Mouse (Mus musculus): ENCODE measurements at regions not wholly inside any gene's neighbourhood (a gene's known extent, or its start where the extent isn't known, plus 50 kb on each side); places are given as distances from the start of the nearest gene placed in this dataset.
A peak's percentile ranks its signal among the peaks of the same experiment; 100 is the strongest.

GRCm38 (mm10) chr11:63481676-63482310 is 353.0 kb downstream of the Pmp22 start:
- DNase-seq (ENCODE audit: low spot score), result no peak

- DNase-seq (ENCODE audit: low spot score), result no peak
These were observed 353.8 kb downstream of the Pmp22 start for GRCm38 (mm10) chr11:63482593-63482992.

GRCm38 (mm10) chr11:63487203-63487602 is 358.4 kb downstream of the Pmp22 start:
- peak; percentile 35 for DNase-seq (ENCODE audit: low spot score)

GRCm38 (mm10) chr11:63502181-63502580 is 373.4 kb downstream of the Pmp22 start:
- DNase-seq (ENCODE audit: low spot score), result no peak

GRCm38 (mm10) chr11:63507387-63507786 is 378.6 kb downstream of the Pmp22 start:
- no peak for DNase-seq (ENCODE audit: low spot score)

GRCm38 (mm10) chr11:63508727-63509126 is 379.9 kb downstream of the Pmp22 start:
- no peak for DNase-seq (ENCODE audit: low spot score)

GRCm38 (mm10) chr11:63510611-63511010 is 381.8 kb downstream of the Pmp22 start:
- no peak for DNase-seq (ENCODE audit: low spot score)

GRCm38 (mm10) chr11:63514615-63515014 is 385.8 kb downstream of the Pmp22 start:
- no peak for DNase-seq (ENCODE audit: low spot score)

GRCm38 (mm10) chr11:63518847-63519246 is 390.1 kb downstream of the Pmp22 start:
- DNase-seq (ENCODE audit: low spot score), result peak; percentile 17

GRCm38 (mm10) chr11:63524254-63524653 is 395.5 kb downstream of the Pmp22 start:
- DNase-seq (ENCODE audit: low spot score), result no peak

- no peak for DNase-seq (ENCODE audit: low spot score)
These were observed 396.6 kb downstream of the Pmp22 start for GRCm38 (mm10) chr11:63525431-63525830.

GRCm38 (mm10) chr11:63525956-63526355 is 396.1 kb downstream of the Hs3st3b1 start:
- DNase-seq (ENCODE audit: low spot score), result no peak

- no peak for DNase-seq (ENCODE audit: low spot score)
These were observed 389.3 kb downstream of the Hs3st3b1 start for GRCm38 (mm10) chr11:63532752-63533151.

GRCm38 (mm10) chr11:63533555-63534200 is 388.4 kb downstream of the Hs3st3b1 start:
- DNase-seq (ENCODE audit: low spot score), result no peak

- no peak for DNase-seq (ENCODE audit: low spot score)
These were observed 384.4 kb downstream of the Hs3st3b1 start for GRCm38 (mm10) chr11:63537693-63538092.

GRCm38 (mm10) chr11:63543971-63544696 is 378.0 kb downstream of the Hs3st3b1 start:
- DNase-seq (ENCODE audit: low spot score), result no peak

GRCm38 (mm10) chr11:63545516-63545915 is 376.6 kb downstream of the Hs3st3b1 start:
- peak; percentile 40 for DNase-seq (ENCODE audit: low spot score)

- no peak for DNase-seq (ENCODE audit: low spot score)
These were observed 361.6 kb downstream of the Hs3st3b1 start for GRCm38 (mm10) chr11:63560466-63560865.

- peak; percentile 42 for DNase-seq (ENCODE audit: low spot score)
These were observed 359.4 kb downstream of the Hs3st3b1 start for GRCm38 (mm10) chr11:63562696-63563095.

GRCm38 (mm10) chr11:63565471-63566232 is 356.4 kb downstream of the Hs3st3b1 start:
- DNase-seq (ENCODE audit: low spot score), result no peak

GRCm38 (mm10) chr11:63569785-63570479 is 352.2 kb downstream of the Hs3st3b1 start:
- peak; percentile 71 for DNase-seq (ENCODE audit: low spot score)

GRCm38 (mm10) chr11:63570646-63571045 is 351.4 kb downstream of the Hs3st3b1 start:
- DNase-seq (ENCODE audit: low spot score), result no peak

Data from embryo, embryonic 10 days (tissue).